Mouse (Mus musculus) forebrain, postnatal 0 days (tissue): ENCODE measurements around the gene Tspan5. TPM values are rescaled to one million over a fixed set of nuclear protein-coding genes. Genes with fewer than 3 reads are reported as not detected.

Experiments
- ATAC-seq: fragments of 200-750 bp; cut with Nextera tagmentation; 2 replicates; pipeline ENCODE4 v1.8.0; 2017; ENCODE audit warnings: mild to moderate bottlenecking, moderate library complexity
- DNase-seq: peaks from one replicate; pipeline ENCODE4 v3.0.0-alpha.2; 2015
- H3K27ac ChIP-seq: fragments of 300-500 bp; sonication (generic); 2 replicates; pipeline ENCODE4 v1.5.1; 2014; ENCODE audit warnings: low read depth, mild to moderate bottlenecking, antibody characterized with exemption, low read length, moderate library complexity, mixed read lengths
- H3K27me3 ChIP-seq: fragments of 300-500 bp; sonication (generic); 2 replicates; pipeline ENCODE4 v1.6.1; 2014; ENCODE audit warnings: mild to moderate bottlenecking, low read length, mixed read lengths; ENCODE audit not compliant: insufficient read depth
- H3K36me3 ChIP-seq: fragments of 300-500 bp; sonication (generic); 2 replicates; pipeline ENCODE4 v1.6.1; 2014; ENCODE audit warnings: mild to moderate bottlenecking, moderate library complexity; ENCODE audit not compliant: insufficient read depth
- H3K4me1 ChIP-seq: fragments of 300-500 bp; sonication (generic); 2 replicates; pipeline ENCODE4 v1.6.1; 2014; ENCODE audit warnings: antibody characterized with exemption; ENCODE audit not compliant: insufficient read depth
- H3K4me2 ChIP-seq: fragments of 300-500 bp; sonication (generic); 2 replicates; pipeline ENCODE4 v1.6.1; 2014; ENCODE audit warnings: low read depth, mild to moderate bottlenecking, moderate library complexity
- H3K4me3 ChIP-seq: fragments of 300-500 bp; sonication (generic); 2 replicates; pipeline ENCODE4 v1.5.1; 2014; ENCODE audit warnings: low read depth, low read length, mixed read lengths
- H3K9ac ChIP-seq: fragments of 300-500 bp; sonication (generic); 2 replicates; pipeline ENCODE4 v1.6.1; 2014; ENCODE audit warnings: mild to moderate bottlenecking
- H3K9me3 ChIP-seq: fragments of 300-500 bp; sonication (generic); 2 replicates; pipeline ENCODE4 v1.6.1; 2016; ENCODE audit warnings: low read length
- CTCF ChIP-seq: sonication (generic); IDR thresholded peaks from 2 replicates; pipeline ENCODE4 v1.5.1; 2016; ENCODE audit warnings: antibody characterized with exemption, control low read depth, low read depth
- WGBS: fragments of 180-500 bp; shearing (Covaris S2); extraction: QIAGEN DNeasy Blood & Tissue Kit; methylation state at CpG from one replicate; pipeline ENCODE4 v1.1.7; 2014; 5-methylcytosine and 5-hydroxymethylcytosine counted together
- polyA plus RNA-seq: library from polyadenylated mRNA; unstranded; fragments of >200 nt; fragmentation: Nextera tagmentation; extraction: Ambion mirVana; gene quantifications from 2 replicates; pipeline ENCODE4 v1.2.1, GENCODE M21; 2015
- total RNA-seq: library from RNA; depleted of rRNA; stranded (reverse); fragments of >200 nt; gene quantifications from 2 replicates; pipeline ENCODE4 v1.2.3, GENCODE M21; 2014

The Tspan5 gene
- total and polyA plus RNA-seq, 2 experiments from 2014 or later: 96.8 to 149 TPM

DNA sequence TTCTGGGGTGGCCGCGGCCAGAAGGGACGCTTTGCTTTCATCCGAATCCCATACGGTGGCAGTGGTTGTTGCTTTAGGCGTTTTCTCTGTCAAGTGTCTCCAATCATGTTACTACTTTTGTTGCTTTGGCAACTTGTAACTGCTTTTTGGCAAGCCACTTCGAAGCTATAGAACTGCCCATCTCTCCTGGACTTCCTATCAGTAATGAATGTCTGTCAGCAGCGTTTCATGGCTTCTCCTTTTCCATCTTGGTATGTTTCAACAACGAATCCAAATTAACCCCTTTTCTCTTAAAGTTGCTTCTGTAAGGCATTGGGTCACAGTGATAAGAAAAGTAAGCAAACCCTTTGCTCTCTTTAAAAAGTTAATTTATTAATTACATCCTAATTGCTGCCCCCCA lies 7.7 kb downstream of the Tspan5 start:
- 62% methylated on average over 9 of the region's 9 CpGs for WGBS
- Histone ChIP-seq H3K4me3 (no peak overlapping the region), H3K9ac (no peak overlapping the region), H3K27ac (no peak overlapping the region), H3K9me3 (no peaks in the 10 kb centered on the region), H3K4me2 (no peak overlapping the region), H3K4me1 (peaks cover 28% of the 10 kb centered on the region), H3K36me3 (no peaks in the 10 kb centered on the region), H3K27me3 (no peaks in the 10 kb centered on the region)
- no peak for TF ChIP-seq CTCF
- no peak for DNase-seq
- no peak for ATAC-seq

- no peak overlapping the region for H3K9ac ChIP-seq
- H3K27ac ChIP-seq: no peak overlapping the region
- DNase-seq (no peak), ATAC-seq (no peak)
- peaks cover 13% of the 10 kb centered on the region for H3K4me1 ChIP-seq
- H3K4me3 ChIP-seq: no peak overlapping the region
- WGBS: 82% methylated on average over 5 of the region's 5 CpGs
- no peaks in the 10 kb centered on the region for H3K27me3 ChIP-seq
- no peaks in the 10 kb centered on the region for H3K36me3 ChIP-seq
- H3K4me2 ChIP-seq: no peak overlapping the region
- H3K9me3 ChIP-seq: no peaks in the 10 kb centered on the region
- no peak for TF ChIP-seq CTCF
Observed at GRCm38 (mm10) chr3:138751328-138751727, 9.3 kb downstream of the Tspan5 start.

DNA sequence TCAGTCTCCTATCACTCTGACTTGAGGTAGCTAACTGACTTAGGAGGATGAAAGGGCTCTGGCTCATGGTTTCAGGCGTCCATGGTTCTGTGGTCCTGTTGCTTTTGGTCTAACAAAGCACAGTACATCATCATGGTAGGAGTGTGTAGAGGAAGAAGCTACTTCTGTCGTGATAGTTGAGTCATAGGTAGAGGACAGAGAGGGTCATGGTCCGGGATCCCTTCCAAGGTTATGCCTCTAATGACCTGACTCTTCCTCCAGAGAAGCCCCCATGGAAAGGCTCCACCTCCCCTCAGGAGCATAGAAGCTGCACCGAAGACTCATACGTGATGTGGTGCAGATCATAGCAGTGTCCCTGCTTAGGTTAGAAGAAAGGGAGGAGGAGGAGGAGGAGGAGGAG lies 10.1 kb downstream of the Tspan5 start:
- no peak overlapping the region for H3K4me2 ChIP-seq
- no peak for TF ChIP-seq CTCF
- H3K9ac ChIP-seq: no peak overlapping the region
- no peak overlapping the region for H3K27ac ChIP-seq
- H3K4me3 ChIP-seq: no peak overlapping the region
- H3K4me1 ChIP-seq: 0 out of 2 replicates have a peak, but pooled peaks cover 6% of the 10 kb centered on the region
- no peaks in the 10 kb centered on the region for H3K27me3 ChIP-seq
- no peak for ATAC-seq
- H3K9me3 ChIP-seq: no peaks in the 10 kb centered on the region
- no peaks in the 10 kb centered on the region for H3K36me3 ChIP-seq
- no peak for DNase-seq
- WGBS: 85% methylated on average over 5 of the region's 5 CpGs

DNA sequence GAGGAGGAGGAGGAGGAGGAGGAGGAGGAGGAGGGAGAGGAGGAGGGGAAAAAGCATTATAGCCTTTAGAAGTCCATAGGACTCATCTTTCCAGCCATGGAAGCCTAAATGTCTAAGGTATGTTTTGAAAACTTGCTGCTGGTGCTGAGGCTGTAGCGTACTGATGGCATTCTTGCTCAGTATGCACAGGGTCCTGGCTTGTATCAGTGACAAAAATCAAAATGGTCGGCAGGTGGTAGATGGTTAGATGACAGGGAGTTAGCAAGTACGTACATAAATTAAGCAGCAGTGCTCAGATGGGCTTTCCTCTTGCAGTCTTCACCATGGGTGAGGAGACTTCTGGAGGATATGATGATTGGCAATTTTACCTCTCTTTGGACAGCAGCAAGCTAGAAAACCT lies 10.8 kb downstream of the Tspan5 start:
- ATAC-seq (peak; percentile 47; the same call in 1 of the 2 replicates), DNase-seq (no peak)
- TF ChIP-seq CTCF: no peak
- H3K4me1 ChIP-seq: 0 out of 2 replicates have a peak, but pooled peaks cover 3% of the 10 kb centered on the region
- 42% methylated on average over 3 of the region's 3 CpGs for WGBS
- H3K4me2 ChIP-seq: no peak overlapping the region
- H3K27me3 ChIP-seq: no peaks in the 10 kb centered on the region
- H3K36me3 ChIP-seq: no peaks in the 10 kb centered on the region
- no peak overlapping the region for H3K9ac ChIP-seq
- no peak overlapping the region for H3K27ac ChIP-seq
- no peak overlapping the region for H3K4me3 ChIP-seq
- H3K9me3 ChIP-seq: no peaks in the 10 kb centered on the region

DNA sequence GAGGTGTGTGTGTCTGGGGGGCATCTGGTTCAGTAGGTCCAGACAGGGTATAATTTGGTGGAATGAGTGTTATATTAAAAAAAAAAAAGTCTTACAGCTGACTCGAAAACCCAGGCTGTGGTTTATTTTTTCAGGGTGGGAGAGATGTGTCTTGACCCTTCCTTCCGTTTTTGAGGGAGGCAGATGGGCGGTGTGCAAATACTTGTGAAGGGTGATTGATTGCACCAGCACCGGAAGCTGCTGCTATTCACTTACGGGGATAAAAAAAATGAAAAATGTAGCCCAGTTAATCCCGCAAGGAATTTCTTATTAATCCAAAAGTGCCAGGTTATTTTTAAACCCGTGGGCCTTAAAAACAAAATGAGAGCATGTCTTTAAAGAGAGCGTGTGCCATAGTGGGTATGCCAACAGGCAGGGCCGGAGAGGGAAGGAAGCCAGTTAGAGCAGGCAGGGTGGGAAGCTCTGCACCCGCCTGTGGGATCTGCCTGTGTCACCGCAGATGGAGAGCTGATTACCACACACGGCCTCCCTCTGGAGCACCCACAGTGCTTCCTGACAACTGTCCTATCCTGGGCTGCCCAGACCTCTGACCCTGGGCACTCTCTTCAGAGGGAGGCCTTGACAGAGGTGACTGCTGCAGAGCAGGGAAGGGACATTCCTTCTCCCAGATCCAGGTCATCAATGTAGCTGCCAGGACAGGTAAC lies 11.3 kb downstream of the Tspan5 start:
- 0 out of 2 replicates have a peak, but pooled peaks cover 3% of the 10 kb centered on the region for H3K4me1 ChIP-seq
- H3K9me3 ChIP-seq: no peaks in the 10 kb centered on the region
- no peak for TF ChIP-seq CTCF
- H3K27me3 ChIP-seq: no peaks in the 10 kb centered on the region
- 19% methylated on average over 12 of the region's 12 CpGs for WGBS
- no peak overlapping the region for H3K9ac ChIP-seq
- ATAC-seq: peak; percentile 37
- H3K4me3 ChIP-seq: no peak overlapping the region
- DNase-seq: no peak
- no peak overlapping the region for H3K27ac ChIP-seq
- H3K36me3 ChIP-seq: no peaks in the 10 kb centered on the region
- no peak overlapping the region for H3K4me2 ChIP-seq

DNA sequence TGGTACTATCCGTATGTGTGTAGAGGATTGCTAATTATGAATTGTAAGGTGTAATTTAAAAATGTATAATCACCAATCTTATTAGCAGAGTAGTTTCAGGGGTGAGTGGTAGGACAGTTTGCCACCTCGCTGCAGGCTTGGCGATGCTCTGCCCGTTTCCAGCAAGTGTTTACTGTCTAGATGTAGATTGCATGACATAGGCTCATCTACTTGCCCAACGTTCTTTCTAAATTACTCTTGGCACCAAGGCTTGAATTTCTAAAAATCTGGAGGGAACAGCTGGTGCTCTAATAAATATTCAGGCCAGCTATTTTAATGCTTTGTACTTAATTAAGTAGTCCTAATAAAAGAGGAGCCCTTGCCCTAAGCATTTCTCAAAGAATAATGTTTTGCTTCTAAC lies 12.3 kb downstream of the Tspan5 start:
- ATAC-seq: no peak
- no peaks in the 10 kb centered on the region for H3K36me3 ChIP-seq
- no peaks in the 10 kb centered on the region for H3K9me3 ChIP-seq
- H3K4me1 ChIP-seq: peaks cover 3% of the 10 kb centered on the region; the same call in 1 of the 2 replicates
- 18% methylated on average over 5 of the region's 5 CpGs for WGBS
- no peak overlapping the region for H3K4me3 ChIP-seq
- no peak overlapping the region for H3K9ac ChIP-seq
- no peak overlapping the region for H3K4me2 ChIP-seq
- no peak for DNase-seq
- H3K27me3 ChIP-seq: no peaks in the 10 kb centered on the region
- H3K27ac ChIP-seq: no peak overlapping the region
- TF ChIP-seq CTCF: no peak

DNA sequence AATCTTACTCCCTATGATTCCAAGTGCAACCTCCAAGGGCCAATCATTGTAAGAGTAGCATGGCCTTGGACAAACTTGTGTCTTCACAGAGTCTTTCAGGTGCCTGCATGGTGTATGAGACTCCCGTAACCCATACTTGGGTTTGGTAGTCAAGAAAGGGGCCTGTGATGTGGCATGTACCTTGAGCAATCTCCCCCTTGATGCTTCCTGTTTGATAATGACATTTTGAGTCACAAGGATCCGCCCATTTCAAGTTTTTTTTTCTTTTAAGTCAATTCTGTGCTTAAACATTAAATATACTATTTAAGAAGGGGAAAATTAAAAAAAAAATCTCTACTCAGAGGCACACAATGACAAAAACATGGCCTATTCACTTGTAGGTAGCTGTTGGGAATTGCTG lies 15.3 kb downstream of the Tspan5 start:
- ATAC-seq (no peak), DNase-seq (no peak)
- WGBS: 98% methylated on average over 2 of the region's 2 CpGs
- Histone ChIP-seq H3K4me2 (no peak overlapping the region), H3K4me1 (peaks cover 18% of the 10 kb centered on the region), H3K27ac (no peak overlapping the region), H3K9ac (no peak overlapping the region), H3K36me3 (no peaks in the 10 kb centered on the region), H3K4me3 (no peak overlapping the region), H3K27me3 (no peaks in the 10 kb centered on the region), H3K9me3 (no peaks in the 10 kb centered on the region)
- TF ChIP-seq CTCF: no peak
